Mouse (Mus musculus) kidney, postnatal 0 days (tissue): ENCODE results near the gene Ago1. TPM values are rescaled to one million over a fixed set of nuclear protein-coding genes. Genes with fewer than 3 reads are reported as not detected.

ENCODE experiments used
- ATAC-seq: fragments of 200-750 bp; cut with Nextera tagmentation; replicated peaks from 2 replicates; pipeline ENCODE4 v1.8.0; 2017; ENCODE audit warnings: low read depth, moderate number of reproducible peaks, moderate TSS enrichment, moderate library complexity; ENCODE audit not compliant: low FRiP score
- DNase-seq: peaks from one replicate; pipeline ENCODE4 v3.0.0-alpha.2; 2016; ENCODE audit warnings: low spot score
- H3K27ac ChIP-seq: fragments of 300-500 bp; sonication (generic); 2 replicates; pipeline ENCODE4 v1.5.1; 2014; ENCODE audit warnings: mild to moderate bottlenecking
- H3K27me3 ChIP-seq: fragments of 300-500 bp; sonication (generic); 2 replicates; pipeline ENCODE4 v1.6.1; 2014; ENCODE audit warnings: low read length, mixed read lengths; ENCODE audit not compliant: insufficient read depth
- H3K36me3 ChIP-seq: fragments of 300-500 bp; sonication (generic); 2 replicates; pipeline ENCODE4 v1.6.1; 2014; ENCODE audit warnings: low read length, mixed read lengths; ENCODE audit not compliant: insufficient read depth
- H3K4me1 ChIP-seq: fragments of 300-500 bp; sonication (generic); replicated peaks from 2 replicates; pipeline ENCODE4 v1.6.1; 2014; ENCODE audit warnings: antibody characterized with exemption, low read length, mixed read lengths; ENCODE audit not compliant: insufficient read depth
- H3K4me2 ChIP-seq: fragments of 300-500 bp; sonication (generic); 2 replicates; pipeline ENCODE4 v1.6.1; 2014; ENCODE audit warnings: mild to moderate bottlenecking, low read length, moderate library complexity, mixed read lengths
- H3K4me3 ChIP-seq: fragments of 300-500 bp; sonication (generic); replicated peaks from 2 replicates; pipeline ENCODE4 v1.5.1; 2014; ENCODE audit warnings: low read depth, low read length
- H3K9ac ChIP-seq: fragments of 300-500 bp; sonication (generic); 2 replicates; pipeline ENCODE4 v1.6.1; 2014; ENCODE audit warnings: low read depth, low read length
- H3K9me3 ChIP-seq: fragments of 300-500 bp; sonication (generic); replicated peaks from 2 replicates; pipeline ENCODE4 v1.6.1; 2016; ENCODE audit warnings: low read length, inconsistent platforms, mixed read lengths
- CTCF ChIP-seq: IDR thresholded peaks from 2 replicates; pipeline ENCODE4 v1.5.1; 2016; ENCODE audit warnings: antibody characterized with exemption, low read depth, mild to moderate bottlenecking, moderate library complexity
- WGBS: fragments of 180-500 bp; shearing (Covaris S2); extraction: QIAGEN DNeasy Blood & Tissue Kit; methylation state at CpG from one replicate; pipeline ENCODE4 v1.1.7; 2014; 5-methylcytosine and 5-hydroxymethylcytosine counted together
- polyA plus RNA-seq: library from polyadenylated mRNA; unstranded; fragments of >200 nt; fragmentation: Nextera tagmentation; extraction: Ambion mirVana; gene quantifications from 2 replicates; pipeline ENCODE4 v1.2.1, GENCODE M21; 2015

Ago1 gene
- polyA plus RNA-seq, 1 experiment from 2014 or later = 4.4 TPM

GRCm38 (mm10) chr4:126429347-126430079 is 38.9 kb downstream of the Ago1 start, which contains the start of gene Ago3:
Gene Ago3, minus strand, starts transcription at chr4:126429556.
- DNase-seq (peak; percentile 94), ATAC-seq (peak; percentile 95)
- H3K9ac ChIP-seq = peak within 1 kb of the TSS; percentile 83
- peak within 1 kb of the TSS; percentile 75 for H3K27ac ChIP-seq
- H3K36me3 ChIP-seq = no peaks in the 10 kb centered on the region
- H3K4me1 ChIP-seq = peaks cover 6% of the 10 kb centered on the region
- no peak for TF ChIP-seq CTCF
- H3K9me3 ChIP-seq = no peaks in the 10 kb centered on the region
- no peaks in the 10 kb centered on the region for H3K27me3 ChIP-seq
- H3K4me2 ChIP-seq = peak within 1 kb of the TSS; percentile 80
- under 1% methylated on average over 64 of the region's 65 CpGs for WGBS
- peak within 1 kb of the TSS; percentile 79 for H3K4me3 ChIP-seq

GRCm38 (mm10) chr4:126428682-126429346 is 39.6 kb downstream of the Ago1 start:
- 1% methylated on average over 24 of the region's 24 CpGs for WGBS

GRCm38 (mm10) chr4:126423866-126424265 is 44.5 kb downstream of the Ago1 start:
- no peak for DNase-seq
- WGBS = 83% methylated on average over 2 of the region's 2 CpGs

More at GRCm38 (mm10) chr4:126428682-126429346, 39.6 kb downstream of the Ago1 start:
- Histone ChIP-seq H3K27ac (peak overlapping the region; percentile 75), H3K36me3 (no peaks in the 10 kb centered on the region), H3K4me3 (peak overlapping the region; percentile 79), H3K4me1 (peaks cover 6% of the 10 kb centered on the region), H3K9ac (peak overlapping the region; percentile 83), H3K27me3 (no peaks in the 10 kb centered on the region), H3K4me2 (peak overlapping the region; percentile 80), H3K9me3 (no peaks in the 10 kb centered on the region)
- DNase-seq (peak; percentile 29), ATAC-seq (no peak; the same call in 1 of the 2 replicates)
- TF ChIP-seq CTCF = no peak

GRCm38 (mm10) chr4:126415707-126416106 is 52.7 kb downstream of the Ago1 start:
- Histone ChIP-seq H3K27ac (no peak overlapping the region), H3K4me1 (no peaks in the 10 kb centered on the region), H3K4me3 (no peak overlapping the region), H3K27me3 (no peaks in the 10 kb centered on the region), H3K9me3 (no peaks in the 10 kb centered on the region), H3K9ac (no peak overlapping the region), H3K36me3 (no peaks in the 10 kb centered on the region), H3K4me2 (no peak overlapping the region)
- ATAC-seq (no peak), DNase-seq (no peak)
- TF ChIP-seq CTCF = no peak

More at GRCm38 (mm10) chr4:126423866-126424265, 44.5 kb downstream of the Ago1 start:
- no peaks in the 10 kb centered on the region for H3K9me3 ChIP-seq
- H3K27me3 ChIP-seq = no peaks in the 10 kb centered on the region
- H3K4me3 ChIP-seq = no peak overlapping the region
- no peak overlapping the region for H3K4me2 ChIP-seq
- H3K27ac ChIP-seq = no peak overlapping the region
- H3K4me1 ChIP-seq = peaks cover 6% of the 10 kb centered on the region
- no peak for ATAC-seq
- H3K36me3 ChIP-seq = no peaks in the 10 kb centered on the region
- no peak overlapping the region for H3K9ac ChIP-seq
- TF ChIP-seq CTCF = no peak

- no peak for TF ChIP-seq CTCF
- Histone ChIP-seq H3K9ac (no peak overlapping the region), H3K4me1 (no peaks in the 10 kb centered on the region), H3K9me3 (no peaks in the 10 kb centered on the region), H3K4me3 (no peak overlapping the region), H3K27ac (no peak overlapping the region), H3K36me3 (no peaks in the 10 kb centered on the region), H3K27me3 (no peaks in the 10 kb centered on the region), H3K4me2 (no peak overlapping the region)
- no peak for ATAC-seq
- no peak for DNase-seq
- WGBS = 84% methylated on average over 3 of the region's 3 CpGs
Observed at GRCm38 (mm10) chr4:126412526-126412925, 55.9 kb downstream of the Ago1 start.

Other genes with a start within 250 kb of the Ago1 start
- 22.4 and 27.3 TPM in 2 replicates for gene Map7d1, start 212.2 kb downstream of the Ago1 start, polyA plus RNA-seq
- 115 and 121 TPM in 2 replicates for gene Trappc3, start 206.3 kb downstream of the Ago1 start, polyA plus RNA-seq
- 7.9 and 8.1 TPM in 2 replicates for gene Col8a2, start 181.8 kb downstream of the Ago1 start, polyA plus RNA-seq
- gene Adprhl2, start 146.9 kb downstream of the Ago1 start, polyA plus RNA-seq = 64.5 and 65.2 TPM in 2 replicates
- 2.1 TPM in 2 replicates for gene Tekt2, start 142.9 kb downstream of the Ago1 start, polyA plus RNA-seq
- gene Ago3, start 39.0 kb downstream of the Ago1 start, polyA plus RNA-seq = 8.7 and 9.8 TPM in 2 replicates
- 1.4 and 1.8 TPM in 2 replicates for gene Ago4, start 64.9 kb upstream of the Ago1 start, polyA plus RNA-seq
- 13.3 and 18.0 TPM in 2 replicates for gene Clspn, start 88.4 kb upstream of the Ago1 start, polyA plus RNA-seq
- gene 5730409E04Rik, start 141.2 kb upstream of the Ago1 start, polyA plus RNA-seq = 1.3 and 1.9 TPM in 2 replicates
- 450 and 458 TPM in 2 replicates for gene Psmb2, start 209.0 kb upstream of the Ago1 start, polyA plus RNA-seq